Mouse (Mus musculus) lung, adult 2 months (tissue): ENCODE data around the gene Pla2g7.

Experiments
- CTCF ChIP-seq: fragments of 200-500 bp; IDR thresholded peaks from 2 replicates; pipeline ENCODE4 v1.5.1; 2011; ENCODE audit warnings: mild to moderate bottlenecking, low read length, control low read depth; ENCODE audit not compliant: insufficient read depth
- POLR2A ChIP-seq: fragments of 200-500 bp; IDR thresholded peaks from 2 replicates; pipeline ENCODE4 v1.6.1; 2011; ENCODE audit warnings: low read depth, mild to moderate bottlenecking, control low read depth, low read length, borderline replicate concordance; ENCODE audit errors: extremely low read depth

GRCm38 (mm10) chr17:43573624-43574073 lies 5.8 kb downstream of the Pla2g7 start:
- no peak for TF ChIP-seq CTCF
- TF ChIP-seq POLR2A, result no peak
